Mouse (Mus musculus) embryonic facial prominence, embryonic 13.5 days (tissue): ENCODE measurements around the gene Slc7a8. TPM values are rescaled to one million over a fixed set of nuclear protein-coding genes. Genes with fewer than 3 reads are reported as not detected.

Source experiments
- ATAC-seq: fragments of 200-750 bp; cut with Nextera tagmentation; 2 replicates; pipeline ENCODE4 v1.8.0; 2017; ENCODE audit warnings: low read depth; ENCODE audit not compliant: insufficient number of reproducible peaks, insufficient read depth, low FRiP score, low TSS enrichment
- H3K27ac ChIP-seq: fragments of 300-500 bp; sonication (generic); 2 replicates; pipeline ENCODE4 v1.5.1; 2015; ENCODE audit warnings: moderate library complexity, mild to moderate bottlenecking, inconsistent platforms
- H3K27me3 ChIP-seq: fragments of 300-500 bp; sonication (generic); 2 replicates; pipeline ENCODE4 v1.6.1; 2015; ENCODE audit warnings: mild to moderate bottlenecking, inconsistent platforms
- H3K36me3 ChIP-seq: fragments of 300-500 bp; sonication (generic); 2 replicates; pipeline ENCODE4 v1.6.1; 2015; ENCODE audit warnings: mild to moderate bottlenecking, inconsistent platforms
- H3K4me1 ChIP-seq: fragments of 300-500 bp; sonication (generic); 2 replicates; pipeline ENCODE4 v1.6.1; 2015; ENCODE audit warnings: inconsistent platforms
- H3K4me2 ChIP-seq: fragments of 300-500 bp; sonication (generic); 2 replicates; pipeline ENCODE4 v1.6.1; 2015; ENCODE audit warnings: moderate library complexity, mild to moderate bottlenecking, inconsistent platforms
- H3K4me3 ChIP-seq: fragments of 300-500 bp; sonication (generic); 2 replicates; pipeline ENCODE4 v1.5.1; 2015; ENCODE audit warnings: mild to moderate bottlenecking, inconsistent platforms
- H3K9ac ChIP-seq: fragments of 300-500 bp; sonication (generic); 2 replicates; pipeline ENCODE4 v1.6.1; 2015; ENCODE audit warnings: mild to moderate bottlenecking, inconsistent platforms
- H3K9me3 ChIP-seq: fragments of 300-500 bp; sonication (generic); 2 replicates; pipeline ENCODE4 v1.6.1; 2016; ENCODE audit warnings: inconsistent platforms
- WGBS: fragments of 180-500 bp; shearing (Covaris S2); methylation state at CpG from one replicate; pipeline ENCODE4 v1.1.7; 2015; ENCODE audit warnings: mixed read lengths; 5-methylcytosine and 5-hydroxymethylcytosine counted together
- polyA plus RNA-seq: library from polyadenylated mRNA; unstranded; fragments of >200 nt; fragmentation: Nextera tagmentation; extraction: Ambion mirVana; gene quantifications from 2 replicates; pipeline ENCODE4 v1.2.1, GENCODE M21; 2015

The Slc7a8 gene
- polyA plus RNA-seq, 1 experiment from 2014 or later: 2.9 TPM

DNA sequence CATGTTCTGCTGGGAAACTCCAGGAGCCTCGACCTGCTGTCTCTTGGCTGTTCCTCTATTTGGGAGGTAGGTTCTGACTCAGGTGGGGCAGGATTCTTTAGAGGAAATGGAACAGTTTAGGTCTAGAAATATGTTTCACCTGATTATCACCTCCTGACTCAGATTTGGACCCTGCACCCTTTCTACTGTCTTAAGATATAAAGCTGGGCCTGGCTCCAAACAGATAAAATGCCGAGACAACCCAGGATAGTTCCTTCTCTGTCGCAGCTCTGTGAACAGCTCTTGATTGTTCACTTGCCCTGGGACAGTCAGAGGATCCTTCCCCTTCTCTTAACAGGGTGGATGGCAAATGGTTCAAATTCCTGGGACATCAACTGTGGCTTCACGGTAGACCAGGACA, 46.5 kb downstream of the Slc7a8 start:
- Histone ChIP-seq H3K36me3 (no peaks in the 10 kb centered on the region), H3K4me1 (peaks cover 16% of the 10 kb centered on the region; the same call in 1 of the 2 replicates), H3K27ac (no peak overlapping the region), H3K9ac (no peak overlapping the region), H3K9me3 (no peaks in the 10 kb centered on the region), H3K4me3 (no peak overlapping the region), H3K4me2 (no peak overlapping the region), H3K27me3 (no peaks in the 10 kb centered on the region)
- WGBS: 69% methylated on average over 4 of the region's 4 CpGs
- ATAC-seq: no peak

DNA sequence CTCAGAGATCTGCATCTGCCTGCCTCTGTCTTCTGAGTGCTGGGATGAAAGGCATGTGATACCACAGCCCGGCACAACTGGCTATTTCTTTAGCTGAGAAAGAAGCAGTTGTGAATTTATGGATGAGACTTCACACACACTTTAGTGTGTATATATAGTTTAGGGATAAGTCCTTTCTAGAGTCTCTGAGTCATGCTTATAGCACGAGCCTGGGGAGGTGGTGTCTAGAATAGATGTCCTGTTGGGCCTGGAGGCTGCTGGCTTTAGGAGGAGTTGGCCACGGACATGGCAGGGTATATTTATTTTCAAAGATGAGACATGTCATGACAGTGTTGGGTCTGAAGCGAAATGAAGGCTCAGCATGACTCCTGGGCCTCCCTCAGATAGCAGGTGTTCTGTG, 47.7 kb downstream of the Slc7a8 start:
- Histone ChIP-seq H3K4me1 (peaks cover 16% of the 10 kb centered on the region; the same call in 1 of the 2 replicates), H3K36me3 (no peaks in the 10 kb centered on the region), H3K4me2 (no peak overlapping the region), H3K9ac (no peak overlapping the region), H3K27me3 (no peaks in the 10 kb centered on the region), H3K9me3 (no peaks in the 10 kb centered on the region), H3K27ac (no peak overlapping the region), H3K4me3 (no peak overlapping the region)
- ATAC-seq: no peak
- WGBS: 80% methylated on average over 4 of the region's 4 CpGs

DNA sequence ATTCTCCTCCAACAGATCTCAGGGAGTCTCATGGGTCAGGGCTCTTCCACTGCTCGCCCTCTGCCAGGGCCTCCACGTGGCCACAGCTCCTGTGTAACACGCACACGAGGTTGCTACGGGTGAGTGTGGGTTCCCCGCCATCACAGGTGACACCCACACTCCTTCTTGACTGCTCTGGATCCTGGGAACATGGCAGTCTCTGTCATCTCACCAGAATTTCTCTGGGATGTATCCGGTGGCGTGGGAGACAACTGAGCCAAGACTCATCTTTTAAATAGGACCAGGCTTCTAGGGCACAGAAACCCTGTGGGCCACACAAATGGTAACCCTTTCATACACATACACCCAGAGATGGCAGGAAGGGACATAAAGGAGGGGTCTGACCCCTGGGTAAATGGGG, 49.5 kb downstream of the Slc7a8 start:
- Histone ChIP-seq H3K9ac (no peak overlapping the region), H3K27me3 (no peaks in the 10 kb centered on the region), H3K4me3 (no peak overlapping the region), H3K4me2 (no peak overlapping the region), H3K4me1 (peaks cover 7% of the 10 kb centered on the region; the same call in 1 of the 2 replicates), H3K36me3 (no peaks in the 10 kb centered on the region), H3K9me3 (no peaks in the 10 kb centered on the region), H3K27ac (no peak overlapping the region)
- no peak for ATAC-seq
- 81% methylated on average over 8 of the region's 8 CpGs for whole genome bisulfite sequencing

DNA sequence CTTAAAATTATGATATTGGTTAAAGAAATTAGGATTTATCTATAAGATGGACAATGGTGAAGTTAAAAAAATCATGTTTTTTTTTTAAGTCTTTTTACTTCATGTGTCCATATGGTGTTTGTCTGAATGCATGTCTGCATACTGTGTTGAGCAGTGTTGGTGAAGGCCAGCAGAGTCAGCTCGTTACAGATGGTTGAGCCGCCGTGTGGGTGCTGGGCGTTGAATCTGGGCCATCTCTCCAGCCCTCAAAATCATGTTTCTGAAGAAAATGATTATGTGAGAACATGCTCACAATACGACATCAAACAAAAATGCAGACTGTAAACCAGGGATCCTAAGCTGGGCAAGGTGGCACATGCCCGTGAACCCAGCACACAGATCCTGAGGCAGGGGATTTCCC, 51.4 kb downstream of the Slc7a8 start:
- no peaks in the 10 kb centered on the region for H3K4me1 ChIP-seq
- WGBS: 84% methylated on average over 6 of the region's 6 CpGs
- no peak overlapping the region for H3K4me2 ChIP-seq
- no peaks in the 10 kb centered on the region for H3K36me3 ChIP-seq
- H3K27ac ChIP-seq: no peak overlapping the region
- ATAC-seq: no peak
- H3K9me3 ChIP-seq: no peaks in the 10 kb centered on the region
- no peak overlapping the region for H3K4me3 ChIP-seq
- H3K27me3 ChIP-seq: no peaks in the 10 kb centered on the region
- H3K9ac ChIP-seq: no peak overlapping the region

DNA sequence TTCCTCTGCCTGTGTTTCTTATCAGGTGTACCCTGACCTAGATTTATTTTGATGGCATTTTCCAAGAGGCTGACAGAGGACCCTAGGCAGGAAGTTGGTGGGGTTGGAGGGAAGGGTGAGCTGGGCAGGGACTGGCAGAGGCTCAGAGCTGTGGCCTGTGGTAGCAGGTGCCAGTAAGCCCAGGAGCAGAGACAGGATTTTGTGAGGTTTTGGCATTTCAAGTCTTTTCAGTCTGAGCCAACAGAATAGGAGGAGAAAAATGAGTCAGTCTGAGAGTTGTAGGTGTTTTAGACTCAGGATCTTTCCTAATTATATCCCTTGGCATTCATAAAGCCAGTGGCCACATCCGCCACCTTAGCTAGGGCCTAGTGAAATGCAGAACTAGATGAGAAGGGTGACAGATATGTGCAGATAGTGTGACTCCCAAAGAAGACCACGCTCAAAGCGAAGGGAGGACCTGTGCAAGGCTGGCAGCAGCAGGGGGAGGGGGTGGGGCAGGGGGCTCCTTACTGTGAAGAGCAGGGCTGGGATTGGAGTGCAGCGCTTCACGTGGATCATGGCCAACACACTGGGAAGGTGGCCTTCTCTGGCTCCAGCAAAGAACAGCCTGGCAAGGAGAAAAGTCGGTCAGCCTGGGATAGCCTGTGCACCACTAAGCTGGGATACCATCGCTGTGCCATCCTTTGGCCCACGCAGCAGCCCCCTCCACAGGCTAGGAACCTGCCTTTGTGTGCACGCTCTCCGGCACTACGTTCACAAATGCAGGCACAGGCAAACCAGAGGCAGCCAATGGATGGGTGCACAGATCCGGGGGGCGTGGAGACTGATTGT, 52.7 kb downstream of the Slc7a8 start:
- Histone ChIP-seq H3K4me3 (no peak overlapping the region), H3K27me3 (no peaks in the 10 kb centered on the region), H3K4me1 (no peaks in the 10 kb centered on the region), H3K9ac (no peak overlapping the region), H3K27ac (no peak overlapping the region), H3K9me3 (no peaks in the 10 kb centered on the region), H3K4me2 (no peak overlapping the region), H3K36me3 (no peaks in the 10 kb centered on the region)
- ATAC-seq: no peak
- WGBS: 70% methylated on average over 13 of the region's 13 CpGs

DNA sequence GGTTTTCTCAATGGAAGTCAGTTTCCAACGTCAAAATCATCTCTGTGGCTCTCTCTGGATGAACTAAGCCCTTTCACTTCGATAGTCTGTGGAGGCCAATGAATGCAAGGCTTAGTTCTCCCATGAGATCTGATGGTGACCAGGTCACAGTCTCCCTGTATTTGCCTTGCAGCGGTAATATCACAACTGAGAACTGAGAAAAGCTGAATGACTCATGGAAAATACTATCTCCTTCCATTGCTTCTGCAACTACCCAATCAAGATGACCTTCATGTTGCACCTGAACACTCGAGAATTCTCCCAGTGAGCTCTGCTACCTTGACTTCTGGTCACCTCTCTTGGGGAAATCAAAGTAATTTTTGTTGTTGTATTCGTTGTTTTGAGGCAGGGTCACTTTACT, 54.2 kb downstream of the Slc7a8 start:
- ATAC-seq: no peak
- no peaks in the 10 kb centered on the region for H3K36me3 ChIP-seq
- H3K4me3 ChIP-seq: no peak overlapping the region
- no peaks in the 10 kb centered on the region for H3K27me3 ChIP-seq
- no peak overlapping the region for H3K9ac ChIP-seq
- no peak overlapping the region for H3K27ac ChIP-seq
- H3K4me1 ChIP-seq: no peaks in the 10 kb centered on the region
- 77% methylated on average over 5 of the region's 5 CpGs for WGBS
- no peaks in the 10 kb centered on the region for H3K9me3 ChIP-seq
- H3K4me2 ChIP-seq: no peak overlapping the region

DNA sequence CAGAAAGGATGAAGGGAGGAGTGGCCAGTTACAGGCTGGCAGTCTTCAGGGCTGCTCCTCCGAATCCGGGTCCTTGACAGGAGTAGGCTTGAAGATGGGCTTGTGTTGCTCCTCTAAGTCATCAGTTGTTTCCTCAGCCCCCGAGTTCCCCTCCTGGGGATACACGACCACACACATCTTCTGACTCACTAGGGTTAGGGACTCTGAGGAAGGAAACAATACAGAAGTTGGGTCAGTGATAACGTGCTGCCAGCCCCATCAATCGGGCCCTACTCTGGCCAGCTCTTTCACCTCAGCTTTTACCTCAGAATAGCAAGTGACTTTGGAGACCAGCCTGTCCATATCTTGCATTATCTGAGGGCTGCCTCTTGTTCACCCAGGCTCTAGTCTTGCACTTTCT, 57.7 kb downstream of the Slc7a8 start:
- H3K9me3 ChIP-seq: no peaks in the 10 kb centered on the region
- no peak overlapping the region for H3K27ac ChIP-seq
- no peaks in the 10 kb centered on the region for H3K36me3 ChIP-seq
- no peak overlapping the region for H3K9ac ChIP-seq
- no peak for ATAC-seq
- H3K4me1 ChIP-seq: no peaks in the 10 kb centered on the region
- H3K27me3 ChIP-seq: no peaks in the 10 kb centered on the region
- 71% methylated on average over 6 of the region's 6 CpGs for WGBS
- no peak overlapping the region for H3K4me2 ChIP-seq
- H3K4me3 ChIP-seq: no peak overlapping the region

DNA sequence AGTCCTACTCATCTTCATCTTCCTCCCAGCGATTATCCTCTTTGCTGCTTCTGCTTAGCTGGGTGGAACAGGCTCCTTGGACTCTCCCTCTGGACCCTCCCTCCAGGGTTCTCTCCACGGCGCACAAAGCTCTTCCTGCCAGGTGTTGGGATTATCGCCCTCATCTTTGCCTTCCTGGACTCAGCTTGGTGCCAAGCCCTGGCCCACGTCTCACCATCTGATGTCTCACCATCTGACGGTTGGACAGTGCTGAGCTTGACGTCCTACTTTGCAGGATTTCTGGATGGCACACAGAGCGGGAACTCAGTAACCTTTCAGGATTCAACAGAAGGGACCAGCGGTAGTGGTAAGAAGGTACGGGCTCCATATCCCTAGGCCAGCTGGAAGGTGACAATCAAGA, 60.0 kb downstream of the Slc7a8 start:
- H3K4me2 ChIP-seq: no peak overlapping the region
- ATAC-seq: no peak
- H3K36me3 ChIP-seq: no peaks in the 10 kb centered on the region
- H3K4me3 ChIP-seq: no peak overlapping the region
- H3K27ac ChIP-seq: no peak overlapping the region
- no peaks in the 10 kb centered on the region for H3K4me1 ChIP-seq
- H3K9me3 ChIP-seq: no peaks in the 10 kb centered on the region
- H3K27me3 ChIP-seq: no peaks in the 10 kb centered on the region
- 80% methylated on average over 10 of the region's 10 CpGs for WGBS
- H3K9ac ChIP-seq: no peak overlapping the region

DNA sequence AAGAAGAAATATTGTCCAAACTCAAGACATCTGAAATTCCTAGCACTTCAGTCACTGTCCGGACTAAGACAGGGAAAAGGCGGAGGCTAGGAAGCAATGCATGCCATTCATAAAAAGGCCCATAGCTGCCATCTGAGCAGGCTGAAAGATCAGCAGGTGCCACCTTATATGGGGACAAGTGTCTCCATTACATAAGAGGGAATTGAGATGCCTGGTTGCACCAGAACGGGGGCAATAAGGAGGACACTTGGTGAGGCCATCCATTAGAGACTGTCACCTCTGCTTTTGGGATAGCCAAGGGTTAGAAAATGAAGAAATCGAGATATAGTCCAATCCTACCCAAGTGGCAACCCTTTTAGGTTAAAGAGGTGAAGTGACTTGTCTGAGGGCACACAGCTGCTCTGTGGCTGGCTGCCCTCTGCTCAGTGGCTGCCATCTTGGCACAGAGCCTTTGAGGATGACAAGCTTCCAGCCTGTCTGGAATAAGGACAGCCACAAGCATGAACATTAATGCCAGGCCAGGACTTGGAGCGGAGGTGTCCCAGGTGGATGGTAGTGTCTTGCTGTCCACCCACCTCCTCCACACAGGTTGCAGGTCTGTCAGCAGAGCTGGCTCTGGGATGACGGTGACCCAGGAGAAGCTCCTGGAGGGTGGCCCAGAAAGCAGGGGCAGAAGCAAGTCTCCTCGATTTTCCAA, 60.9 kb downstream of the Slc7a8 start:
- 87% methylated on average over 7 of the region's 7 CpGs for WGBS
- Histone ChIP-seq H3K9me3 (no peaks in the 10 kb centered on the region), H3K4me1 (no peaks in the 10 kb centered on the region), H3K4me3 (no peak overlapping the region), H3K9ac (no peak overlapping the region), H3K27ac (no peak overlapping the region), H3K36me3 (no peaks in the 10 kb centered on the region), H3K4me2 (no peak overlapping the region), H3K27me3 (no peaks in the 10 kb centered on the region)
- no peak for ATAC-seq

DNA sequence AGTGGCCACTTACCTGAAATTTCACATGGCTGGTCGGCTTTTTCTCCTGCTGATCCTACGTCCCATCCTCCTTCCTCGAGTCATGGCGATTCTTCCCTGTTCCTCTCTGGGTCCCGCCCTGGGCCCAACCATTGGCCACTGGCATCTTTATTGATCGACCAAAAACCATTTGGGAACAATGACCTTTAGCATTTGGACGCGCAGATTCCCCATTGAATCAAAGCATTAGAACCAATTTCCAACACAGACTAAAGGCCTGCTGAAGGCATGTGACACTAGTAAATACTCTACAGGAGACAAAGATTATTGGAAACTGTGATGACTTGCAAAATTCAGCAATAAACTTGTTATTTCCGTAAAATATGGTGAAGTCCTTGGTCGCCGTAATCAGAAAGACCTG, 61.7 kb downstream of the Slc7a8 start:
- H3K9me3 ChIP-seq: no peaks in the 10 kb centered on the region
- 0 out of 2 replicates have a peak, but pooled peaks cover under 1% of the 10 kb centered on the region for H3K27me3 ChIP-seq
- H3K4me3 ChIP-seq: no peak overlapping the region
- peaks cover 1% of the 10 kb centered on the region for H3K4me1 ChIP-seq
- no peak overlapping the region for H3K27ac ChIP-seq
- no peak overlapping the region for H3K4me2 ChIP-seq
- no peak for ATAC-seq
- no peak overlapping the region for H3K9ac ChIP-seq
- WGBS: 87% methylated on average over 11 of the region's 11 CpGs
- no peaks in the 10 kb centered on the region for H3K36me3 ChIP-seq

DNA sequence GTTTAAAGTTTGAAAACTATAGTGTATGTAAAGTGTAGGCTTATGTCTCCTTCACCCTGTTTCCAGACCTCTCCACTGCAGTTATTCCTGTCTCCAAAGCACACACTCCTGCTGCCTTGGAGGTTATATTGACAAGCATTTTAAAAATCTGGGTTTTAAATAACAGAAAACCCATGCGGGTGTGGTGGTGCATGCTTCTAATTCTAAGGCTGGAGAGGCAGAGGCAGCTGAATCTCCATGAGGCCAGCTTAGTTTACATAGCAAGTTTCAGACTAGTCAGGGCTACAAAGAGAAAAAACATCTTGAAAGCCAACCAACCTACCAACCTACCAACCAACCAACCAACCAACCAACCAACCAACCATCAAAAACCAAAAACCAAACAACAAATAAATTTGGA, 66.3 kb downstream of the Slc7a8 start:
- H3K9ac ChIP-seq: no peak overlapping the region
- H3K4me1 ChIP-seq: peaks cover 10% of the 10 kb centered on the region
- H3K27ac ChIP-seq: no peak overlapping the region
- no peaks in the 10 kb centered on the region for H3K9me3 ChIP-seq
- H3K4me2 ChIP-seq: no peak overlapping the region
- H3K4me3 ChIP-seq: no peak overlapping the region
- WGBS: 65% methylated on average over 1 of the region's 1 CpGs
- no peaks in the 10 kb centered on the region for H3K36me3 ChIP-seq
- ATAC-seq: no peak
- peaks cover 6% of the 10 kb centered on the region; the same call in 1 of the 2 replicates for H3K27me3 ChIP-seq

DNA sequence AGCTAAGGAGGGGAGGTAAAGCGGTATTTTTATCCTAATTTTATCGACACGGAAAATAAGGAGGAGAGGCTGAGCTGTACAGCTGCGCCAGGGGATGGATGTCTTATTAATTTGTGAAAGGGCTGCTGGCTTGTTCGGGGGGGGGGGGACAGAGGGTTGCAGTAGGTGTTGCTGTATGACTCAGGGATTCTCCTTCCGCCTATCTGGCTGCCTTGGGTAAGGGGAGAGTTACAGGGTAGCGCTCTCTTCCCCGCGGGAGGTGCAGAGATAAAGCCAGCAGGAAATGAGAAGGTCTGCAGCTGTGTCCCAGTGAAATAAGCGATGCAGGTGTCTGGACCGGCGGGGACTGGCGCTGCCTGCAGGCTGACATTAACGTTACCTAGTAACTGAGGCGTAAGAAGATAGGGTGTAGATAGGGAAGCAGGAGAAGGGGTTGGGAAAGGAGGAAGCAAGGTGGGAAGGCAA, 67.1 kb downstream of the Slc7a8 start:
- H3K4me2 ChIP-seq: peak overlapping the region; percentile 61
- no peaks in the 10 kb centered on the region for H3K36me3 ChIP-seq
- H3K9ac ChIP-seq: 0 out of 2 replicates have a peak overlapping the region, but pooled peaks have one; percentile 17
- no peak for ATAC-seq
- H3K4me1 ChIP-seq: peaks cover 10% of the 10 kb centered on the region
- no peak overlapping the region for H3K27ac ChIP-seq
- WGBS: 2% methylated on average over 15 of the region's 15 CpGs
- peaks cover 6% of the 10 kb centered on the region; the same call in 1 of the 2 replicates for H3K27me3 ChIP-seq
- H3K9me3 ChIP-seq: no peaks in the 10 kb centered on the region
- peak overlapping the region; percentile 37 for H3K4me3 ChIP-seq
